Mouse (Mus musculus) gastrocnemius, postnatal 25 days (tissue): ENCODE measurements at regions not wholly inside any gene's neighbourhood (a gene's known extent, or its start where the extent isn't known, plus 50 kb on each side); places are given as distances from the start of the nearest gene placed in this dataset.

Source experiments
- DNase-seq: peaks from one replicate; pipeline ENCODE4 v3.0.0; 2022

DNA sequence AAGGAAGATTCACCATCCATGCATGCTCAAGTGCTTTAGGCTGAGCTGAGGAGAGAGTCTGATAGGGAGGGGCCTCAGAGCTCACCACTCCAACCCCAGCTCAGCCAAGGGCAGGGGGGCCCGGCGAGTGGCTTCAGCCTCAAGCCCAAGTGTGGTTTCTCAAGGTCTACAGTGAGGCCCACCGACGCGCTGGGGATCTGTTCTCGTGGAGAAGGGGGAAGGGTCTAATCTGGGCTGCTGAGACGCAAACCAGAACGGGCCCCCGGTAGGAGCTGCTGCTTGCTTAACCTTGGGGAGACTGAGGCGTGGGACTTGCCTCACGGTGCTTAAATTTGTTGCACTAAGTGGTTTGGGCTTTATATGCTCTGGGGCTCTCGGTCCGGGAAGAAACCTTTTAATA is 70.9 kb downstream of the Asb1 start:
- no peak for DNase-seq

DNA sequence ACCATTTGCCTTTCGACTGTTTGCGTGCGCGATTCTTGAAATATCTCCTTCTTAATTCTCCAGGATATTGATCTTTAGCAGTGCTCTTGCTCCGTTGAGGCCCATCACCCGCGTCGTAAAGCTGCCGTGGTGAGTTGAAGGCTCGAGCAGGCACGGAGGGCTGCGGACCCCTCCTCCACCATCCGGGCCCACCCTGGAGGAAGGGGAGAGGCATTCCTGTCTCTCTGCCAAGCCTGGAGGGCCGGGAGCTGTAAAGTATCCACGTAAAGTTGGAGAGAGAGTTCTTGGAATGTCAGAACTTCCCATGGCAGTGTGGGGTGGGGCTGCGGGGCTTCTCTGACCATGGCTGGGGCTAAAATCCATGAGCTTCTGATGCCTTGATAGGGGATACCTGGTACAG is 71.3 kb downstream of the Asb1 start:
- DNase-seq = no peak

- no peak for DNase-seq
Observed at GRCm38 (mm10) chr1:91612912-91613311, 72.6 kb downstream of the Asb1 start.

GRCm38 (mm10) chr1:91615396-91615795 is 75.1 kb downstream of the Asb1 start:
- DNase-seq = no peak

- DNase-seq = no peak
Observed at GRCm38 (mm10) chr1:91618527-91619135, 78.3 kb downstream of the Asb1 start.

- no peak for DNase-seq
Observed at GRCm38 (mm10) chr1:91621141-91621540, 80.8 kb downstream of the Asb1 start.

GRCm38 (mm10) chr1:91622874-91623273 is 82.5 kb downstream of the Asb1 start:
- DNase-seq = no peak

GRCm38 (mm10) chr1:91624028-91624427 is 83.7 kb downstream of the Asb1 start:
- no peak for DNase-seq

DNA sequence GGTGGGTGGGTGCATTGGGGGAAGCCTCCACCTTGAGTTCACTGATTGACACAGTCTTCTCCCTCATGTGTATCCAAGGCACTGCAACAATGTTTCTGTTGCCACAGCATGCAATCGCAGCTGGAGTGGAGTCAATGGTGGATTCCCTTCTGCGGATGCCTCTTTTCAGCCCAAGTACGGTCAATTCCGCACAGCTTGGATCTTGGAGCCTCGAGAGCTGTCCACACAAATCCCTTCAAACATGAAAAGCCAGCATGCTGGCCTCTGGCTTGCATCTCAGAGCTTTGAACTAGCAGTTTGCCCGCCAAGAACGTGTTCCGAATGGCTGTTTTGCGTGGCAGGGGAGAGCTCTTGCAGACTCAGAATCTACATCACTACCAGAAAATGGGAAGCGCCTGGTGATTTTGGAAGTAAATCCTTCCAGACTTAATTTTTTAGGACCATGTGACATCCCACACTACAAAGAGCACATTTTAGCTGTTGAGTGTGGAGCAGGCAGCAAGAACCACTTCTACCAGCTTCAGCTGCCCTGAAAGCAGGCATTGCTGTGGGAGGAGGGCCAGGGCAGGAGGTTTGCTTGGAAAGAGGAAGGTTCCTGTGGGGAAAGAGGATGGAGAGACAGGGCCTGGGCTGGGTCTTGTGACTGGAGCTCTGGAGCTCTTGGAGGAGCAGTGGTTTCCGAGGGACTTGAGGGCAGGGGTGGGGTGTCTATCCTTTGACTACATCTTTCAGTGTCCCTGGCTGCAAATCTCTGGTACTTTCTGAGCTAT is 84.4 kb downstream of the Asb1 start:
- no peak for DNase-seq

GRCm38 (mm10) chr1:91626090-91626489 is 85.7 kb downstream of the Asb1 start:
- DNase-seq = no peak

- no peak for DNase-seq
Observed at GRCm38 (mm10) chr1:91630206-91630605, 89.9 kb downstream of the Asb1 start.

GRCm38 (mm10) chr1:91630871-91631410 is 90.6 kb downstream of the Asb1 start:
- DNase-seq = no peak

DNA sequence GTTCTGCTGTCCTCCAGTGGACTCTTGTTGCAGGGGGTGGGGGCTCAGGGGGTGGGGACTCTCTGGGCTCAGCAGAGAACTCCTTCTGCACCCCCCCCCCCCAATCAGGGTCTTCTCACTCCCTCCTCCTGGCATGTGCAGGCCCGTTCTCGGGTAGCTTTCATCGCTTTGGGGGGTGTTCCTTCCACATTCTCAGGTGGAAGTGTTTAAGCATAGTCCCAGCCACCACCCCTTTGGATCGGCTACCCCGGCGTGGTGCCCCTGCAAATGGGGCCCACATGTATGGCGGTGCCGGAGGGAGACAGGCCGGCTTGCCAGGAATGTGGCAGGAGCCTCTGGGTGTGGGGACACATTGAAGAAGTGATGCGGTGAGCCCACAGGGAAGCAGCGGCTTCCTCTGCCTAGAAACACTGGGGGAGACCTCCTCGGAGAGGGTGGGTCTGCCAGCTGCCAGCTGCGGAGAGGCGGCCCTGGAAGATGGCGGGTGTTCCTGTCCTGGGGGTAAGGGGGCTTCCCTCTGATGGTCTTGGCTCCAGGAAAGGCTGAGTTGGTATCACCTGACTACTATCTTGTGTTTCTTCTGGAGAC is 92.7 kb downstream of the Asb1 start:
- DNase-seq = no peak

GRCm38 (mm10) chr1:91636571-91636970 is 96.2 kb downstream of the Asb1 start:
- no peak for DNase-seq

GRCm38 (mm10) chr1:91640551-91640950 is 100.2 kb downstream of the Asb1 start:
- no peak for DNase-seq

DNA sequence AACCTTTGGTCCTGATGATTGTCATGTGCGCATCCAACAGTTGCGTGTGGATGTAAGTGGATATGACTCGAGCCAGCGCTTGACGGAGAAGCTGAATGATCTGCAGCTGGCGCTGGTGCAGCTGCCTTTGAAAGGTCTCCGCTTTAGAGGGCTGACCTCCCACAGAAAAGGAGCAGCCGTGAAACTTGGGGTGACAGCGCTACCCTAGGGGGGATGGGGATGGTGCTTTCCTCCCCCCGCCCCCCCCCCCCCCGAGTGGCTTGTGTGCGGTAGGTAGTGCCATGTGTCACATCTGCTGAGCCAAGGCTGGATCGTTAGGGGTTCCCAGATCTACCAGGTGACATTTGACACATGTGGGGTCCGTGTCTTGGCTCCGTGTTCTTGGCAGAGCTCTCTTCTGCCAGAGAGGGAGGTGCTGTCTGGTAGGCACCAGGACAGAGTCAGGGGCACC is 118.7 kb downstream of the Asb1 start:
- DNase-seq = peak; percentile 11

DNA sequence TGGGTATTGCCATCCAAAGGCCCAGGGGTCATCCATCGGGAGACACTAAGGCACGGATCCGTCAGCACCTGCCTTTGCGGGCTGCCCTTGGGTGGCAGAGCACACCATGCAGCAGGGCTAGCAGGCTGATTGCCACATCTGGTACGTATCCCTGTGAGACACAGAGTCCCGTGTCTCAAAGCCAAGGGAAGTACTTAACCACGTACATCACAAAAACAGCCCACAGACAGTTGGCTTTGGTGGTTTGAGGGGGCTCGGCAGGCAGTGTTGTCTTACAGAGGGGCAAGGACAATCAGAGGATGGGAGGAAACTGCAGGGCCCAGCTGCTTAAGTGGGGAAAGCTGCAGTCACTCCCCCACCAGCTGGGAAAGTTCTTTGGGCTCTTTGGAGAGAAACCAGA is 119.1 kb downstream of the Asb1 start:
- no peak for DNase-seq

- no peak for DNase-seq
Observed at GRCm38 (mm10) chr1:91663289-91663688, 122.9 kb downstream of the Asb1 start.

DNA sequence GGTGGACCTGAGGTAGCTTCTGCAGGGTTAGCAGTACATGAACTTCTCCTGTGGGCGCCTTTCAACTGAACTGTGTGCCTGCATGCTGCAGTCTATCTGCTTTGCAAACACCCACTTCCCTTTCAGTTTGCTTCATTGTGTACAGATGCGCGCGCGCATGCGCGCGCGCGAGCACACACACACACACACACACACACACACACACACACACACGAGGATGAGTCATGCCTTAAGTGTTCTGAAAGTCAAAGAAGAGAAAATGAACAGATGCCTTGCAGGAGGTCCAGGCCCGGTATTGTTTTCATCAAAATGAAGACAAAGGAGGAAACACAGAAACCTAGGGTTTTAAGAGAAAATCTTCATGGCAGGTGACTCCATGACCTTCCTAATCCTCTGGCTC is 124.3 kb downstream of the Asb1 start:
- no peak for DNase-seq

DNA sequence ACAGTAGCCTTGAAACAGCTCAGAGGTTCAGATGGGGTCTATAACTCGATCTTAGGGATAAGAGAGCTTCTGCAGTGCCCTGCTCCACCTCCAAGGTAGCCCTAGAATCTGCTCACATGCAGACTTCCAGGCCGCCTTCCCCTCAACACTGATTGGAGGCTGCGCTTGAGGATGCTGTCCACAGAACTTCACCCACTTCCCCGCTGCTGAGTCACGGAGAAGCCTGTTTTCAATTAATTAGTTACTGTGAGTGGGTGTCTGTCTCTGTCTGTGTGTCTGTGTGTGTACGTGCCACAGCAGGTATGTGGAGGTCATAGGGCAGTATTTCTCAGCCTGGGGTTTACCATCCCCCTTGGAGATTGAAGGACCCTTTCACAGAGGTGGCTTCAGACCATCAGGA is 128.2 kb downstream of the Asb1 start:
- no peak for DNase-seq

DNA sequence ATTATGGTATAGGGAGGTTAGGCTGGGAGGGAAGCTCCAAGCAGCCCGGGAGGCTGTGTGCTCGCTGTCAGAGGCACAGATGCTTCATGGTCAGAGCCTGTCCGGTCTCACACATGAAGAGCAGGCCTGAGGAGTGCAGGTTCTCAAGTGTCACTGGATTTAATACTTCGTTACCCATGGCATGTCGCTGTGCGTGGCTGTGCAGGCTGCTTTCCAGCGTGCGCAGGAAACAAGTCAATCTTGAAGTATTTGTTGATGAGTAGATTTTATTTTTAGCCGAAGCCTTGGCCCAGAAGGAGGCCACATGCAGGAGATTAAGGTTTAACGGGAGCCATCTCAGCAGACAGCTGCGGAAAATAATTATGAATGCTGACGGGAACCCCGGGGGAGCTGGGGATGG is 130.3 kb upstream of the Twist2 start:
- peak; percentile 30 for DNase-seq

DNA sequence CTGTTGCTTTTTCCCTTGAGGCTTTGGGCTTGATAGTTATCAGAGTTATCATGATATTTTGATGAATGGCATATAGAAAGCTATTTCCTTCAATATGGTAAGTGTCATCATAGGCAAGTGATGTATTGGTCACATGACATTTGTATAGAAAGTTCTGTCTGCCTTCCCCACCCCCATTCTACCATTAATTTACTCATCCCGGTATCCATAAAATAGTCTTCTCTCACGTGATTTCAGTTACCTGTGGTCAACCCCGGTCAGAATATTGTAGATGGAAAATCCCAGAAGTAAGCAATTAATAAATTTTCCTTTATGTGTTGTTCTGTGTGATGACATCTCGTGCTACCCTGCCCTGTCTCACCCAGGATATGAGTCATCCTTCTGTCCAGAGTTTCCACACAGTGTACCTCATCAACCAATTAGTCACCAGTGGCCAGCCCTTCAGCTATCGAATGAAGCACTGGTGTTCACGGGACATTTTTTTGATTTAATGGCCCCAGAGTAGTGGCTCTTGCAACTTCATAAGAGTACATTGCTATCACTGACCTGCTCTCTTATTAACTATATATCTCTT is 127.1 kb upstream of the Twist2 start:
- DNase-seq = no peak

DNA sequence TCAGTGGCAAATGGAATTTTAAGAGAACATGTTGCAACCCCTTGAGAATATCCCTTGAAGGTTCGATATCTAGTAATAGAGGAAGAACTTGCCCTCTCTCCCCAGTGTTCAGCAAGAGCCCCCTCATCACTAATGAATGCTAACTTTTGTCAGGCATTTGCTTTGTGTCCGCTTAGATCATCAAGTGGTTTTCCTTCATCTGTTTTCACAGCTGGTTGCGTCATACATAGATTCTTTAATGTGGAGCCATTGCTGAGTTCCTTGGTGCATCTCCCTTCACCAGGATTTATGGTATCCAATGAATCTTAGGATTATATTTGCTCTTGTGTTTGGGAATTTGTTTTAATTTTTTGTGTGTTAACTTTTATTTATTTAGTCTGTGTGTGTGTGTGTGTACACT is 124.2 kb upstream of the Twist2 start:
- no peak for DNase-seq
